Mouse (Mus musculus): ENCODE results near the gene Iqub. TPM values are rescaled to one million over a fixed set of nuclear protein-coding genes. Genes with fewer than 3 reads are reported as not detected.

Iqub gene
- total RNA-seq, 2 experiments from 2014 or later, result 0.08 TPM

GRCm38 (mm10) chr6:24470571-24471132 is 44.2 kb downstream of the Iqub start:
- no peak for DNase-seq

DNA sequence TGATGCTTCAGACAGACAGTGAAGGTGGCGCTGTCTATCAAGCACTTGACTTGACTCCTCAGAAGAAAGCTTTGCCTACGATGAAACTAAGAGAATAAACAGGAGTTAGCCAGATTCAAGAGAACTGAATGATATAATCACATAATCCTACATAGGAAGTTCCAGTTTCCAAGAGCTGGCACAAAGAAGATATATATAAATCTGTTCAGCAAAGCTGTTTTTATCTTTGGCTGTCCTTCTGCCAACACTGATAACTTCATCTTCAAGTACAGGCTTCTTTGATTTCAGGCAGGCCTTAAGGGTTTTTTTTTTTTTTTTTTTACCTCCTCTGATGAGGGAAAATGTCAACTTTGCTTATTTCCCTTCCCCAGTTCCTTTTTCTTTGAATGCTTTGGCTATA is 44.7 kb downstream of the Iqub start:
- no peak for DNase-seq

DNA sequence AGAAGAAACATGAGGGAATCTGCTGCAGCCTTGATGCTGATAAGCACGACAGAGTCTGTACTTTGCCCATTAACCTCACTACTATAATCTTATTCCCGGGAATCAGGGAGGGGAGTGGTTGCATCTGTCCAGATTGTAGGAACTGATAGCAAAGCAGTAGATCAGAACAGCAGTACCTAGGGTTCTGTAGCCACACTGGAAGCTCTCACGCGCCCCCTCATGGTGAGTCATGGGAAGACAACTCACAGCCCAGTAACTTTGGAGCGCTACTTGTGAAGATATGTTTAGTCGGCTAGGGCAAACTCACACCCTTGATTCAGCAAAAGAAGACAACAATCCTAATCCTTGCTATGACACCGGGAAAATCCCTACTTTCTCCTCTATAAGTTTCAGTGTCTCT is 58.8 kb downstream of the Iqub start:
- peak; percentile 6 for DNase-seq

- DNase-seq, result no peak
Observed at GRCm38 (mm10) chr6:24451026-24451821, 63.6 kb downstream of the Iqub start.

DNA sequence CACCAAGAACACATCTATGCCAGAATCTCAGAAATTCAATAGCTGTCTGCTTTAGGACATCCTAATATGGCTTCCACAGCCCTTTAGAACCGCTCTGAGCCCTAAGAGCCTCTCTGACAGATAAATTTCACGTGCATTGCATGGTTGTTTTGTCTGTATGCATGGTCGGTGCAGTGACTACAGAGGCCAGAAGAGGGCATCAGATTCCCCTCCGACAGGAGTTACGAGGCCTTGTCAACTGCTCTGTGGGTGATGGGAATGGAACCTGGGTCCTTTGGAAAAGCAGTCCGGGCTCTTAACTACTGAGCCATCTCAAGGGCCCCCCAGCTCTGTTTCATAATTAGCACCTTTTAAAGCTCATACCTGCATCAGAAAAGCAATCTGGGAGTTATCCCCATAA is 64.6 kb downstream of the Iqub start:
- no peak for DNase-seq

- DNase-seq, result no peak
Observed at GRCm38 (mm10) chr6:24416056-24416455, 98.8 kb downstream of the Iqub start.

GRCm38 (mm10) chr6:24415500-24415899 is 99.4 kb downstream of the Iqub start:
- no peak for DNase-seq

- DNase-seq, result no peak
Observed at GRCm38 (mm10) chr6:24408573-24409427, 106.1 kb downstream of the Iqub start.

- no peak for DNase-seq
Observed at GRCm38 (mm10) chr6:24407743-24408142, 107.1 kb downstream of the Iqub start.

DNA sequence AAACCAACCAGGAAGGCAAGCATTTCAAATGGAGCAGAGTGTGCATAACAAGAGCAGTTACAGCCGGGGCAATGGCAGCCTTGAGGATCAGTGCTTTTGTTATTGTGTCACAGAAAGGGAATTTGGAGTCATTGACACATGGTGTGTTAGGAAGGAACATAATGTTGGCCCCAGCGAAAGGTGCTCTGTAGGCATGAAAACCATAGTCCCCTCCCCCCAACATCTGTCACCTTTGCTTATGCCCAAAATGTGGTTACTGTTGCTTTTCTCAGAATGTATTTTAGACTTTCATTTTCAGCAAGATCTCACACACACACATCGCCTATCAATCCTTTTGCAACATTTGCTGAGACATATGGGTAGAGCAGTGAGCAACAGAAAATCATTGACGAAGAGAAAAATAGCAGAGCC is 117.6 kb downstream of the Iqub start:
- no peak for DNase-seq

Other genes starting within 250 kb of the Iqub start
- gene Ndufa5, start 12.9 kb upstream of the Iqub start, total RNA-seq (2021), result 100 to 1,000 TPM; 605 to 626 TPM
- gene Asb15, start 13.1 kb upstream of the Iqub start, total RNA-seq (2021), result 10 to 100 TPM; 10.3 to 20.8 TPM
- gene Lmod2, start 82.7 kb upstream of the Iqub start, total RNA-seq (2021), result 100 to 1,000 TPM; 183 to 199 TPM
- 10 to 100 TPM; 14.0 to 17.1 TPM for gene Wasl, start 149.9 kb upstream of the Iqub start, total RNA-seq (2021)
- not detected for gene Hyal6, start 218.2 kb upstream of the Iqub start, total RNA-seq (2021)
- not detected for gene Hyal4, start 233.3 kb upstream of the Iqub start, total RNA-seq (2021)

Measured in gastrocnemius, postnatal 25 days (tissue).